Mouse (Mus musculus) heart, adult 11 months (tissue): Measurements from ENCODE around the gene Mmp20.

Source experiments
- DNase-seq: peaks from one replicate; pipeline ENCODE4 v3.0.0; 2022

Gene Mmp20

DNA sequence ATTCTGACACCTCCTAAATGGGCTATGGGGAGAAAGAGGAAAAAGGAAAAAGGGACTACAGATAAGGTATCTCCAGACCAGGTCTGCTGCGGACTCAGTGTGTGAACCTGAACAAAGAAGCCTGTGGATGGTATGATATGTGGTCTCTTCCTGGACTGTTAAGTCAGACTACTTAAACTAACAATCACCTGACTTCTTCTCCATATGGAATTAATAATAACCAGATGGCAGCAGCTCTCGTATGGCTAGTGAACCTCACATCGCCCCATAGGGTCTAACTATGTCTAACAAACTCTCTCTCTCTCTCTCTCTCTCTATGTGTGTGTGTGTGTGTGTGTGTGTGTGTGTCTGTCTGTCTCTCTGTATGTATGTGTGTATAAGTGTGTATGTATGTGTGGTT lies 65.9 kb downstream of the Mmp20 start:
- no peak for DNase-seq

DNA sequence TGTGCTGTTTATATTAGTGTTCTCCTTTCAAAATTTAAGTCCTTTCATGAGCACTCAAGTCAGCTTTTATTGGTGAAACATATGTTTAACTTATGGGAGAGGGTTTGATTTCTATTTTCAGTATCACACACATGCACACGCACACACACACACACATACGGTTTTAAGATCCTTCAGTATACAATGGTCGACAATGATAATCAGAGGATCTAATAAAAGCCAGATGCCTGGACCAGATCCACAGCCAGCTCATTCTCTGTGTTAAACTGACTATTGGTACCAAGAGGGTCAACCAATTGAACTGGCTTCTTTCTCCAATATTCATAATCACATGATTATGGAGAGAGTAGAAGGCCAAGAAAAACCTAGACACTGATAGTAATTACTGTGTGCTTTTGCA lies 67.6 kb downstream of the Mmp20 start:
- no peak for DNase-seq

GRCm38 (mm10) chr9:7708698-7709097 lies 80.7 kb downstream of the Mmp20 start:
- DNase-seq: no peak

GRCm38 (mm10) chr9:7711196-7711595 lies 83.2 kb downstream of the Mmp20 start:
- peak; percentile 36 for DNase-seq

- DNase-seq: no peak
Measured at GRCm38 (mm10) chr9:7714062-7714907, 86.3 kb downstream of the Mmp20 start.

GRCm38 (mm10) chr9:7714908-7715175 lies 86.8 kb downstream of the Mmp20 start:
- DNase-seq: no peak

GRCm38 (mm10) chr9:7721543-7721942 lies 93.5 kb downstream of the Mmp20 start:
- no peak for DNase-seq
